Mouse (Mus musculus) frontal cortex, postnatal 36 days (tissue): ENCODE results near the gene C330021F23Rik.
"Not testable (repeated sequence)": the region's sequence is repeated elsewhere in the genome, so short reads cannot be mapped to it uniquely, and the experiment has no call there.

Experiments used
- DNase-seq, 2 experiments: peaks; one replicate each; pipeline ENCODE4 v3.0.0; 2022; ENCODE audit warnings: low spot score in 2 of 2

C330021F23Rik gene

GRCm38 (mm10) chr8:3567641-3568371, at the start of gene C330021F23Rik:
C330021F23Rik (plus strand) TSS chr8:3567990.
- no peak for DNase-seq

- no peak for DNase-seq
Measured at GRCm38 (mm10) chr8:3522007-3522697, 45.6 kb upstream of the C330021F23Rik start.

- DNase-seq = no peak
Measured at GRCm38 (mm10) chr8:3530816-3531215, 37.0 kb upstream of the C330021F23Rik start.

GRCm38 (mm10) chr8:3531936-3532335, 35.9 kb upstream of the C330021F23Rik start:
- DNase-seq = no peak

- DNase-seq = no peak
Measured at GRCm38 (mm10) chr8:3536053-3536841, 31.5 kb upstream of the C330021F23Rik start.

GRCm38 (mm10) chr8:3536940-3537339, 30.9 kb upstream of the C330021F23Rik start:
- no peak for DNase-seq

- DNase-seq = no peak
Measured at GRCm38 (mm10) chr8:3537666-3538065, 30.1 kb upstream of the C330021F23Rik start.

GRCm38 (mm10) chr8:3539146-3539545, 28.6 kb upstream of the C330021F23Rik start:
- no peak for DNase-seq

- no peak for DNase-seq
Measured at GRCm38 (mm10) chr8:3540076-3540475, 27.7 kb upstream of the C330021F23Rik start.

GRCm38 (mm10) chr8:3546511-3546910, 21.3 kb upstream of the C330021F23Rik start:
- no peak for DNase-seq

- no peak for DNase-seq
Measured at GRCm38 (mm10) chr8:3552240-3552639, 15.6 kb upstream of the C330021F23Rik start.

GRCm38 (mm10) chr8:3556114-3556513, 11.7 kb upstream of the C330021F23Rik start:
- no peak for DNase-seq

GRCm38 (mm10) chr8:3568378-3568777, 588 bp downstream of the C330021F23Rik start:
- no peak for DNase-seq

GRCm38 (mm10) chr8:3569784-3570183, 2.0 kb downstream of the C330021F23Rik start:
- DNase-seq = no peak

GRCm38 (mm10) chr8:3574546-3574945, 6.8 kb downstream of the C330021F23Rik start:
- no peak for DNase-seq

- DNase-seq = no peak
Measured at GRCm38 (mm10) chr8:3576211-3576960, 8.6 kb downstream of the C330021F23Rik start.

- DNase-seq = no peak
Measured at GRCm38 (mm10) chr8:3579390-3580364, 11.9 kb downstream of the C330021F23Rik start.

GRCm38 (mm10) chr8:3581961-3582360, 14.2 kb downstream of the C330021F23Rik start:
- not testable (repeated sequence) for DNase-seq

- DNase-seq = no peak
Measured at GRCm38 (mm10) chr8:3586452-3586851, 18.7 kb downstream of the C330021F23Rik start.

GRCm38 (mm10) chr8:3586993-3587390, 19.2 kb downstream of the C330021F23Rik start, which contains the start of gene Camsap3:
Camsap3 (plus strand) TSS chr8:3587293.
- DNase-seq = no peak
